Mouse (Mus musculus): ENCODE results near the gene Ptprd. TPM values are rescaled to one million over a fixed set of nuclear protein-coding genes. Genes with fewer than 3 reads are reported as not detected.

The Ptprd gene
- total and polyA plus RNA-seq, 3 experiments, result 0.30 to 0.66 TPM; not detected in 1

- Histone ChIP-seq H3K4me3 (ENCODE audit: low read depth, low read length) (no peak overlapping the region), H3K9me3 (replicated peaks) (no peaks in the 10 kb centered on the region), H3K36me3 (replicated peaks) (no peaks in the 10 kb centered on the region), H3K4me1 (ENCODE audit: insufficient read depth, low read depth, low read length) (no peaks in the 10 kb centered on the region), H3K27me3 (ENCODE audit: insufficient read depth, low read length) (no peaks in the 10 kb centered on the region)
- no peak for DNase-seq (ENCODE audit: low spot score)
- no peak for ATAC-seq (ENCODE audit: extremely low read depth, insufficient number of reproducible peaks, low FRiP score, poor library complexity, severe bottlenecking)
- TF ChIP-seq TAL1 (conservative IDR thresholded peaks at IDR 0.05; ENCODE audit: low read depth, low read length) (no peak), POLR2AphosphoS5 (IDR thresholded peaks at IDR 0.05; ENCODE audit: insufficient replicate concordance, low read depth, low read length) (no peak), CTCF (IDR thresholded peaks at IDR 0.05; ENCODE audit: low read depth, low read length) (no peak), GATA1 (IDR thresholded peaks at IDR 0.05; ENCODE audit: borderline replicate concordance, low read length) (no peak), GATA2 (IDR thresholded peaks at IDR 0.05; ENCODE audit: borderline replicate concordance, low read depth, low read length) (no peak)
Measured at GRCm38 (mm10) chr4:76608246-76608645, 1603.5 kb downstream of the Ptprd start.

- TF ChIP-seq POLR2AphosphoS5 (IDR thresholded peaks at IDR 0.05; ENCODE audit: insufficient replicate concordance, low read depth, low read length), result no peak
- no peak for TF ChIP-seq GATA2 (IDR thresholded peaks at IDR 0.05; ENCODE audit: borderline replicate concordance, low read depth, low read length)
- TF ChIP-seq CTCF (IDR thresholded peaks at IDR 0.05; ENCODE audit: low read depth, low read length), result no peak
- TF ChIP-seq GATA1 (IDR thresholded peaks at IDR 0.05; ENCODE audit: borderline replicate concordance, low read length), result no peak
- no peak for TF ChIP-seq TAL1 (conservative IDR thresholded peaks at IDR 0.05; ENCODE audit: low read depth, low read length)
Measured at GRCm38 (mm10) chr4:76606808-76607207, 1605.0 kb downstream of the Ptprd start.

GRCm38 (mm10) chr4:76590722-76591121 is 1621.0 kb downstream of the Ptprd start:
- Histone ChIP-seq H3K4me3 (ENCODE audit: low read depth, low read length) (no peak overlapping the region), H3K36me3 (replicated peaks) (no peaks in the 10 kb centered on the region), H3K9me3 (replicated peaks) (no peaks in the 10 kb centered on the region), H3K27me3 (ENCODE audit: insufficient read depth, low read length) (no peaks in the 10 kb centered on the region), H3K4me1 (ENCODE audit: insufficient read depth, low read depth, low read length) (no peaks in the 10 kb centered on the region)
- no peak for DNase-seq (ENCODE audit: low spot score)
- no peak for TF ChIP-seq GATA2 (IDR thresholded peaks at IDR 0.05; ENCODE audit: borderline replicate concordance, low read depth, low read length)
- no peak for ATAC-seq (ENCODE audit: extremely low read depth, insufficient number of reproducible peaks, low FRiP score, poor library complexity, severe bottlenecking)

More at GRCm38 (mm10) chr4:76606808-76607207, 1605.0 kb downstream of the Ptprd start:
- Histone ChIP-seq H3K4me3 (ENCODE audit: low read depth, low read length) (no peak overlapping the region), H3K36me3 (replicated peaks) (no peaks in the 10 kb centered on the region), H3K27me3 (ENCODE audit: insufficient read depth, low read length) (no peaks in the 10 kb centered on the region), H3K9me3 (replicated peaks) (no peaks in the 10 kb centered on the region), H3K4me1 (ENCODE audit: insufficient read depth, low read depth, low read length) (no peaks in the 10 kb centered on the region)
- no peak for ATAC-seq (ENCODE audit: extremely low read depth, insufficient number of reproducible peaks, low FRiP score, poor library complexity, severe bottlenecking)
- no peak for DNase-seq (ENCODE audit: low spot score)

- no peaks in the 10 kb centered on the region for H3K4me1 ChIP-seq (ENCODE audit: insufficient read depth, low read depth, low read length)
- TF ChIP-seq GATA2 (IDR thresholded peaks at IDR 0.05; ENCODE audit: borderline replicate concordance, low read depth, low read length), result no peak
- TF ChIP-seq POLR2AphosphoS5 (IDR thresholded peaks at IDR 0.05; ENCODE audit: insufficient replicate concordance, low read depth, low read length), result no peak
- no peak for TF ChIP-seq TAL1 (conservative IDR thresholded peaks at IDR 0.05; ENCODE audit: low read depth, low read length)
- no peak for TF ChIP-seq GATA1 (IDR thresholded peaks at IDR 0.05; ENCODE audit: borderline replicate concordance, low read length)
- no peak for TF ChIP-seq CTCF (IDR thresholded peaks at IDR 0.05; ENCODE audit: low read depth, low read length)
- H3K27me3 ChIP-seq (ENCODE audit: insufficient read depth, low read length), result no peaks in the 10 kb centered on the region
- no peaks in the 10 kb centered on the region for H3K9me3 ChIP-seq (replicated peaks)
- ATAC-seq (ENCODE audit: extremely low read depth, insufficient number of reproducible peaks, low FRiP score, poor library complexity, severe bottlenecking) (no peak), DNase-seq (ENCODE audit: low spot score) (no peak)
- no peak overlapping the region for H3K4me3 ChIP-seq (ENCODE audit: low read depth, low read length)
- H3K36me3 ChIP-seq (replicated peaks), result no peaks in the 10 kb centered on the region
Measured at GRCm38 (mm10) chr4:76583025-76583424, 1628.7 kb downstream of the Ptprd start.

- Histone ChIP-seq H3K4me3 (ENCODE audit: low read depth, low read length) (no peak overlapping the region), H3K9me3 (replicated peaks) (no peaks in the 10 kb centered on the region), H3K36me3 (replicated peaks) (no peaks in the 10 kb centered on the region), H3K27me3 (ENCODE audit: insufficient read depth, low read length) (no peaks in the 10 kb centered on the region), H3K4me1 (ENCODE audit: insufficient read depth, low read depth, low read length) (no peaks in the 10 kb centered on the region)
- DNase-seq (ENCODE audit: low spot score) (no peak), ATAC-seq (ENCODE audit: extremely low read depth, insufficient number of reproducible peaks, low FRiP score, poor library complexity, severe bottlenecking) (no peak)
- no peak for TF ChIP-seq CTCF (IDR thresholded peaks at IDR 0.05; ENCODE audit: low read depth, low read length)
- TF ChIP-seq GATA1 (IDR thresholded peaks at IDR 0.05; ENCODE audit: borderline replicate concordance, low read length), result no peak
Measured at GRCm38 (mm10) chr4:76566006-76566405, 1645.8 kb downstream of the Ptprd start.

- Histone ChIP-seq H3K27me3 (ENCODE audit: insufficient read depth, low read length) (no peaks in the 10 kb centered on the region), H3K4me1 (ENCODE audit: insufficient read depth, low read depth, low read length) (no peaks in the 10 kb centered on the region), H3K9me3 (replicated peaks) (no peaks in the 10 kb centered on the region), H3K4me3 (ENCODE audit: low read depth, low read length) (no peak overlapping the region), H3K36me3 (replicated peaks) (no peaks in the 10 kb centered on the region)
- no peak for DNase-seq (ENCODE audit: low spot score)
- TF ChIP-seq CTCF (IDR thresholded peaks at IDR 0.05; ENCODE audit: low read depth, low read length) (no peak), GATA2 (IDR thresholded peaks at IDR 0.05; ENCODE audit: borderline replicate concordance, low read depth, low read length) (no peak)
- ATAC-seq (ENCODE audit: extremely low read depth, insufficient number of reproducible peaks, low FRiP score, poor library complexity, severe bottlenecking), result no peak
Measured at GRCm38 (mm10) chr4:76541769-76542168, 1670.0 kb downstream of the Ptprd start.

- Histone ChIP-seq H3K4me3 (ENCODE audit: low read depth, low read length) (no peak overlapping the region), H3K4me1 (ENCODE audit: insufficient read depth, low read depth, low read length) (no peaks in the 10 kb centered on the region), H3K36me3 (replicated peaks) (no peaks in the 10 kb centered on the region), H3K9me3 (replicated peaks) (no peaks in the 10 kb centered on the region), H3K27me3 (ENCODE audit: insufficient read depth, low read length) (no peaks in the 10 kb centered on the region)
- DNase-seq (ENCODE audit: low spot score), result no peak
- TF ChIP-seq GATA1 (IDR thresholded peaks at IDR 0.05; ENCODE audit: borderline replicate concordance, low read length), result no peak
- TF ChIP-seq TAL1 (conservative IDR thresholded peaks at IDR 0.05; ENCODE audit: low read depth, low read length), result no peak
- no peak for TF ChIP-seq GATA2 (IDR thresholded peaks at IDR 0.05; ENCODE audit: borderline replicate concordance, low read depth, low read length)
- TF ChIP-seq POLR2AphosphoS5 (IDR thresholded peaks at IDR 0.05; ENCODE audit: insufficient replicate concordance, low read depth, low read length), result no peak
- TF ChIP-seq CTCF (IDR thresholded peaks at IDR 0.05; ENCODE audit: low read depth, low read length), result no peak
- no peak for ATAC-seq (ENCODE audit: extremely low read depth, insufficient number of reproducible peaks, low FRiP score, poor library complexity, severe bottlenecking)
Measured at GRCm38 (mm10) chr4:76532926-76533325, 1678.8 kb downstream of the Ptprd start.

All from G1E (cell line).